Mouse (Mus musculus) adrenal gland, adult 2 months (tissue): ENCODE measurements around the gene Ccdc34. TPM values are rescaled to one million over a fixed set of nuclear protein-coding genes. Genes with fewer than 3 reads are reported as not detected.

Experiments
- DNase-seq: peaks from one replicate; pipeline ENCODE4 v3.0.0; 2021
- polyA plus RNA-seq: library from polyadenylated mRNA; depleted of rRNA; stranded (reverse); fragments of >200 nt; gene quantifications from 2 replicates; pipeline ENCODE4 v1.2.3, GENCODE M21; 2012
- total RNA-seq, 2 experiments: library from RNA; stranded (reverse); gene quantifications; 2 replicates each; pipeline ENCODE4 v1.2.3; 2021

Gene Ccdc34
- total and polyA plus RNA-seq, 3 experiments: 6.5 to 7.3 (median 6.9) TPM

DNA sequence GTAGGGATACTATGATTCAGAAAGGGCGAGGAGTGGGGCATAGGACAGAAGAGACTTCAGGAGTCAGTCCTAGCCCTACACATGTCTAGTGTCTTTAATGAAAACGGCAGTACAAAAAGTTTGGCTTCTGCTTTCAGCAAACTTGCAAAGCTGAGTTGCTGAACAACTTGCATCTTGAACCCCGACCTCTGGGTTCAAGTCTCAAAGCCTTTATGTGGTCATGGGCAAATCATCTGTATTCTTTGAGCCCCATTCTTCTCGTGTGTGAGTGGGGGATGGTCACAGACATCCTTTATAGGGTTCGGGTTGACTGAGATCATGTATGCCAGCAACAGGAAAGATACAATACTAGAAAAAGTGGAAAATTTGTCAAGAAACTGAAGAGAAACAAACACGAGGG is 164.0 kb downstream of the Ccdc34 start:
- no peak for DNase-seq

- DNase-seq: no peak
These were observed 164.6 kb downstream of the Ccdc34 start for GRCm38 (mm10) chr2:110182248-110182647.

DNA sequence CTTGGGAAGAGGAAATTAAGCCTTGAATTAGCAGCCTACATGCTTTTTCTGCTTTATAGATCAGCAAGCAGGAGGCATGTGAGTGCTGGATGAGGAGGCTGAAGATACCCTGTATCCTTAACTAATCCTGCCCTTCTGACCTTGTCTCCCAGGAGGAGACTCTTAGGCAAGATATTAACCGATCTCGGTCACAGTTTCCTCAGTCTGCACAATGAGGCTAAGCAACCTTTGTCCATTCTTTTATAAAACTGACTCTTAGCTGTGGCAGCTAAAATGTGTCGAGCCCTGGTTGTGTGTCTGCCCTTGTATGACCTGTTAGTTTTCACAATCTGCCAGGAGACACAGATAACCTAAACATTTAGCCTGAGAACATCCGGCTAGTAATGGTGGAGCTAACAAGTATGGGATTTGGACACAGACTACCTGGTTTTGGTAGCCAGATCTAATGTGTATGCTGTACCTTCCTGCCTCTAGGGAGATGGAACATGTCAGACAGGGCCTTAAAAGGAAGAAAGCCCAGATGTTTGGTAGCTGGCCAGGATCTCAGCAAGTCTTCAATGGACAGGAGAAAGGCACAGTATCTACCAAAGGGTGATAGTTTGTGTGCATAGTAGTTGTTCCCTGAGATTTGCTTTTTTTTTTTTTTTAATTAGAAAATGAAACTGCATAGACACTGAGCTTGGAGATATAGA is 165.3 kb downstream of the Ccdc34 start:
- no peak for DNase-seq

DNA sequence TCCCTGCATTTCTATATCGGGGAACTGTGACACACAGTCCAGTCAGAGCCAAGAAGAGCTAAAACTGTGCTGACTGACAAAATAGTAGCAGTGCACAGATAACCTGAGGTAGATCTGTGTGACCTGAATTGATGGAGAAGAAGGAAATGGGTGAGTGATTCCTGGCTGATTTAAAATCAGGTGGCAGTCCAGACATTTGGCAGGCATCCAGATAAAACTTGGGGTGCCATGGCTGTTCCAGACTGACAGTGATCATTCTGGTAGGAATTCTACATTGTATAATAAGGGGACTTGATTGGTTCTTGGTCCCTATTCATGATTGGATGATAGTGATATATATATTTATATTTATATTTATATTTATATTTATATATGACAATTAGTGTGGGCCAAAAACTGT is 166.5 kb downstream of the Ccdc34 start:
- no peak for DNase-seq

GRCm38 (mm10) chr2:110186427-110186980 is 168.9 kb downstream of the Ccdc34 start:
- peak; percentile 74 for DNase-seq

GRCm38 (mm10) chr2:110188696-110189397 is 171.2 kb downstream of the Ccdc34 start:
- DNase-seq: no peak

- DNase-seq: peak; percentile 65
These were observed 172.8 kb downstream of the Ccdc34 start for GRCm38 (mm10) chr2:110190416-110190815.

DNA sequence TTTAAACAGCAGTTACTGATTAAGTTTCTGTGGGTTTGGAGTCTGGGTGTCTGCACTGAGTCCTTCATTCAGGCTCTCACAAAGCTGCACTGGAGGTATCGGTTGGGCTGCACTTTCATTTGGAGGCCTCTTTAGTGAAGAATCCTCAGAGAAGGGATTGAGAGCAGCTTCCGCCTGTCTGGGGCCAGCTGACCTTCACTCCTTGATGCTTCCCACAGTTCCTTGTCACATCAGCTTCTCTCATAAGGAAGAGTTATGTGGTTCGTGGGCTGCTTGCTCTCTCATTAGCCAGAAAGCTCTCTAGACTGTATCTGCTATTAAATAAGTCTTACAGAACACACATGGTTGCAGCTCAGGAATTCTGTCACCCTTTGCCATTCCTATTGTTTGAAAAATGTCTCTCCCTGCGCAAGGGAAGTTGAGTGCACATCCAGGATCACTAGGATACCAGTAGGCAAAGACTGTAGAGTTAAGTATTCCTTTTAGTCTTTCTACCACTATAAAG is 173.6 kb downstream of the Ccdc34 start:
- DNase-seq: no peak

DNA sequence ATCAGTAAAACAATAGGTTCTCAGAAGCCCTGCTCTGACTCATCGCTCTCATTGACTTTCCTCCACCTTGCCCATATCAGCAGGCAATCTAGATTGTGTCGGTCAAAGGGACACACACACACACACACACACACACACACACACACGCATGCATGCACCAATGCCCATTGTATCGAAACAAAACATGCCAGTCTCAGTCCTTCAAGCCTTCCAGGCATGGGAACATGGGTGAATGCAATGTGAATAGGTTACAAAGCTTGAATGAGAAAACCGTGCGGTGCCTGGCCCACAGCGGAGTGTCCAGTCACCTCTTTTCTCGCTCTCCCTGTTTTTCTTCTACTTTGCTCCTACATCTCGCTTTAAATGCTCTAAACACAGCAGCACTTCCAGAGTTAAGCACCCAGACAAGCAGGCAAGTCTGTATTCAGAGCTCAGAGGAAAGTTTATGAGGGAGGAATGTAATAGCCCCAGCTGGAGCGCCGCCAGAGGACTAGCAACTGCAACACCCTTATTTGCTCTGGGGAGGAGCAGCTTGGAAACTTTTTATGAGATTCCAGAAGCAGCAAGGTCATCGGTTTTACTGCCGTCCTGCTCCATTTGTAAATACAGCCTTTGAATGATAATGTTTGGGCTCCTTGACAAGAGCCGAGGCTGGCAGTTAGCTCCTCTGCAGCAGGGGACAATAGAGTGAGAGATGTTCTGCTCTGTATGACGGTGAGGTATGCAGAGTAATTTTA is 174.5 kb downstream of the Ccdc34 start:
- DNase-seq: peak; percentile 85

GRCm38 (mm10) chr2:110192702-110193312 is 175.2 kb downstream of the Ccdc34 start:
- DNase-seq: no peak

DNA sequence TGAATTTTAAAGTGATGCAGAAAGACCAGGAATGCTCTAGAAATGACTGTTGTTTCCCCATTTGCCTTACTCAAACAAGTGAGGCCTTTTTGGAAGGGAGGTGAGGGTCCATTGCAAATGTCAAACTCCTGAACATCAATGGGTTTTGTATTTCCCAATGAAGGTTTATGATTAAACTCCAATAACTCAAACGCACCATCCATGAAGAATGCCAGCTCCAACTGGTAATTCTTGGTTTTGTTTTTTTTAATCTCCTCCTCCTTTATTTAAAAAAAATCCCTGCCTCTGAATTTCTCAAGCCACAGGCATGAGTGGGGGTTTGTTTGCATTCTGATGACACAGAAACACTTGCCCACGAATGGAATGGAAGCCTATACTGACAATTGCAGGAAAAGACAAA is 178.9 kb downstream of the Ccdc34 start:
- no peak for DNase-seq

GRCm38 (mm10) chr2:110199648-110200047 is 182.0 kb downstream of the Ccdc34 start:
- DNase-seq: no peak

DNA sequence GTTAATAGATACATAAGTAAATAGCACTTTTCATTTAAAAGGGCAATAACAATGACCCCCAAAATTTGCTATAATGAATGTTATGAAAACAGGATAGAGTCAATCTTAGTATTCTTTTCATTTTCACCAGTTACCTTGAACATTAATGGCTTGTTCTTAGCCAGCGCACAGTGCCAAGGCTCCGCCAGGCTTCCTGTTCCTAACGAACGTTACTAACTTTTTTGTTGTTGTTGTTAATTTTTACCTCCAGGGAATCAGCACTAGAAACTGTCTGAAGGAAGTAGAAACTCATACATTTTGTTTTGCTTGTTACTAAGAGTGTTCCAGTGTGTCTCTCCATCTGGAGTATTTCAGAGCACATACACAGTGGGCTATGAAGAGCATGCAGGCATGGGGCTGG is 184.2 kb downstream of the Ccdc34 start:
- no peak for DNase-seq

DNA sequence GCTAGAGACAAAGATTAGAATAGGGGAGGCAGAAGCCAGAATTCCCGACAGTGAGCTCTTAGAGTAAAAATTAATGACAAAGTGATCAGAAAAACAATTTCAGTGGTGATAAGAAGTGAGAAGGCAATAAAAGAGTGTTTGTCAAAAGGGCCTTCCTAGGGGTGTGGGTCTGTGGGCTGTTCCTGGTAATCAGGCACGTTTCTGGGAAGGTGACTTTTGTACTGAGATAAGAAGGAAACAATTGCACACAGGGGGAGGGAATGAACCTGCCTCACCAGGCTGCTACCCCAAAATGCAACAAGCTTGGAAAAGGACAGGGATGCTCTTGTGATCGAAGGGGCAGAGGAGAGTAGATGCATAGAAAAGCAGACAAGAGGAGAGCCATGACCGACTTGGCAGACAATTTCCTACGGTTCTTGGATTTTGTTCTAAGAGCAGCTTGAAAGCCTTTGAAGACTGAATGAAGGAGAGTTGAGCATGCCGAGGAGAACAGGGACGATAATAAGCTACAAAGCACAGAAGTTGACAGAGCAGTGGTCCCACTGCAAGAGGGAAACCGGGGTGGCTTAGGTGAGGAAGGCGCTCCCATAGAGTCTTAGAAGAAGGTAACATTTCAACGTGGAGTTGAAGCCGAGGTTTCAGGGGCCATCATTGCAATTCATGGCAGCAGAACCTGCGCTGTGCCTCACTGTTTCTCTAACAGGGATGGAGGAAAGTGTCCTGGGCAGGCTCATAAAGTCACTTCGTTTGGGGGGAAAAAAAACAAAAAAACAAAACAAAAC is 185.3 kb downstream of the Ccdc34 start:
- no peak for DNase-seq

- no peak for DNase-seq
These were observed 186.6 kb downstream of the Ccdc34 start for GRCm38 (mm10) chr2:110204169-110204568.

DNA sequence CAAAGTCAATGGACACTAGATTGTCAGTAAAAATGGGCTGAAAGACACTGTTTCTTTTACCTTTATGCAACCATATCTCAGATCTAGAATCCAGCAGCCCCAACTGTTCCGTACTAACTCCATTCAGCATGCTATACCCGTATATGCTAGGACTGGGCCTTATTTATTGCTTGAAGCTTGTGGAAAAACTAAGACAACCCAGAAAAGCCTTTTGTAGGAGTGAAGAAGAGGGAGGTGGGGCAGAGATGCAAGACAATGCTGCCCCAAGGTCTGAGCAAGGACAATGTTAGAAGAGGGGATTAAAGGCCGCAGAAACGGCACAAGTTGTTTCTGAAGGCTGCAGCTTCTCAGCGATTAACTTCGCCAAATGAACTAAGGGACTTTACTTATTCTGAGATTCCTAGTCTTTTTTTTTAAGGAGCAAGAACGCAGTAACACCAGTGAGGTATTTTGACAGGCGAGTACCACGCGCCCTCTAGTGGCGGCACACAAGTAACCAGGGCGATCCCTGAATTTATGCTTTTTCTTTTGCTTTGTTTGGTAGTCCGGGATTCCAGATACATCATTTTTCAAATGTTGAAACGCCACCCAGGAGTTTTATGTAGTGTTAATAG is 187.2 kb downstream of the Ccdc34 start:
- peak; percentile 73 for DNase-seq

GRCm38 (mm10) chr2:110210508-110211496 is 193.2 kb downstream of the Ccdc34 start:
- DNase-seq: no peak

DNA sequence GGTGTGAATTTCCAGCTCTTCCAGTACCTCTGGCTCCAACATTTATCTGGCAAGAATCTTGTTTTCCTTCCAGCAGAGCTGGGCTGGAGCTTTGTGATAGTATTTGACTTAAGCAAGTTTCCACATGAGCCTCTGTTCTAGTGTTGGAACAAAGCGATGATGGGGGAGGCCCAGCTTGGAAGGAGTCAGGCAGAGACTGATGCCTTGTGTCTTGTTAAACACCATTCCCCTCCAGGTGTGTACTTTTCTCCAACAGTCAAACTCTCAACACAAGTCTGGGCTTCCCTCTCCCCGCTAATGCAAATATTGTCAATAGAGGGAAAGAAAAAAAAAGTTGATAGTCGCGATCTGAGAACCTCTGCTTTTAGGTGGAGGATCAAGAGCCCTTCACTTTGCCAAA is 196.7 kb downstream of the Ccdc34 start:
- DNase-seq: no peak

- DNase-seq: no peak
These were observed 197.5 kb downstream of the Ccdc34 start for GRCm38 (mm10) chr2:110214991-110215684.
